Mouse (Mus musculus) liver, adult 2 months (tissue): ENCODE data around the gene Btrc.

Experiments
- CTCF ChIP-seq: fragments of 200-500 bp; IDR thresholded peaks from 2 replicates; pipeline ENCODE4 v1.5.1; 2011; ENCODE audit warnings: low read depth, low read length, control low read depth
- POLR2A ChIP-seq: fragments of 200-500 bp; IDR thresholded peaks from 2 replicates; pipeline ENCODE4 v1.6.1; 2011; ENCODE audit warnings: low read length, control low read depth; ENCODE audit not compliant: insufficient read depth; ENCODE audit errors: extremely low read depth

- TF ChIP-seq CTCF (no peak), POLR2A (no peak)
Measured at GRCm38 (mm10) chr19:45350456-45350855, 13.1 kb upstream of the Btrc start.
